Mouse (Mus musculus) olfactory bulb, adult 2 months (tissue): ENCODE data around the gene 1700080E11Rik.

ENCODE experiments used
- CTCF ChIP-seq: fragments of 200-500 bp; IDR thresholded peaks from 2 replicates; pipeline ENCODE4 v1.5.1; 2012; ENCODE audit warnings: low read depth, mild to moderate bottlenecking, low read length, moderate library complexity; ENCODE audit not compliant: insufficient read depth
- POLR2A ChIP-seq: fragments of 200-500 bp; IDR thresholded peaks from 2 replicates; pipeline ENCODE4 v1.6.1; 2012; ENCODE audit warnings: mild to moderate bottlenecking, low read depth, low read length, moderate library complexity; ENCODE audit not compliant: insufficient read depth

DNA sequence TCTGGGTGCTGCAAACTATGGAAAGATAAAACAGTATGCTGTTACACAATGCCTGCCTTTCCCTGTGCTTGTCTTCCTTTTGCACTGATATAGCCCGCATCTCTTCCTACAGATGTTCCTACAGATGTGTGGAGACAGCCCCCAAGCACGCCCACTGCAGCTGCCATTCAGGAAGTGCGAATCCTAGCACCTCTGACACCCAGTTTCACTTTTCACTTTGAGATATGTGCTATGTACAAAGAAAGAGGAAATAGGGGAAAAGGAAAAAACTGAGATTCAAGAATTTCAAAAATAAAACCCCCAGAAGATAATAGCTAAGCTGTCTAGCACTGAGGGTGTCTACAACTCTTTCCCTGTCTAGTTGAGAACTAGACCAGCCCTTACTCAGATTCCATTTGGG, 41.8 kb upstream of the 1700080E11Rik start:
- TF ChIP-seq CTCF (no peak), POLR2A (no peak)
